Mouse (Mus musculus) midbrain, embryonic 14.5 days (tissue): ENCODE measurements around the gene Ccl5. TPM values are rescaled to one million over a fixed set of nuclear protein-coding genes. Genes with fewer than 3 reads are reported as not detected.

Experiments used
- ATAC-seq: fragments of 200-750 bp; cut with Nextera tagmentation; 2 replicates; pipeline ENCODE4 v1.8.0; 2017; ENCODE audit warnings: moderate number of reproducible peaks, moderate library complexity; ENCODE audit not compliant: low FRiP score, low TSS enrichment
- DNase-seq: peaks from one replicate; pipeline ENCODE4 v3.0.0-alpha.2; 2015
- H3K27ac ChIP-seq: fragments of 300-500 bp; sonication (generic); replicated peaks from 2 replicates; pipeline ENCODE4 v1.5.1; 2014; ENCODE audit warnings: mild to moderate bottlenecking, low read depth, low read length, moderate library complexity
- H3K27me3 ChIP-seq: fragments of 300-500 bp; sonication (generic); 2 replicates; pipeline ENCODE4 v1.6.1; 2014; ENCODE audit warnings: low read length, control low read depth, mixed read lengths; ENCODE audit not compliant: control insufficient read depth, insufficient read depth
- H3K36me3 ChIP-seq: fragments of 300-500 bp; sonication (generic); 2 replicates; pipeline ENCODE4 v1.6.1; 2014; ENCODE audit warnings: low read length, control low read depth; ENCODE audit not compliant: control insufficient read depth, insufficient read depth
- H3K4me1 ChIP-seq: fragments of 300-500 bp; sonication (generic); 2 replicates; pipeline ENCODE4 v1.6.1; 2014; ENCODE audit warnings: mild to moderate bottlenecking, antibody characterized with exemption, low read length, control low read depth; ENCODE audit not compliant: control insufficient read depth, insufficient read depth
- H3K4me2 ChIP-seq: fragments of 300-500 bp; sonication (generic); 2 replicates; pipeline ENCODE4 v1.6.1; 2014; ENCODE audit warnings: mild to moderate bottlenecking, low read length, moderate library complexity
- H3K4me3 ChIP-seq: fragments of 300-500 bp; sonication (generic); replicated peaks from 2 replicates; pipeline ENCODE4 v1.5.1; 2014; ENCODE audit warnings: low read depth, low read length
- H3K9ac ChIP-seq: fragments of 300-500 bp; sonication (generic); replicated peaks from 2 replicates; pipeline ENCODE4 v1.6.1; 2014; ENCODE audit warnings: mild to moderate bottlenecking, low read length, moderate library complexity
- H3K9me3 ChIP-seq: fragments of 300-500 bp; sonication (generic); 2 replicates; pipeline ENCODE4 v1.6.1; 2016; ENCODE audit warnings: low read length, control low read depth, mixed read lengths; ENCODE audit not compliant: control insufficient read depth
- WGBS: fragments of 180-500 bp; shearing (Covaris S2); extraction: QIAGEN DNeasy Blood & Tissue Kit; methylation state at CpG from one replicate; pipeline ENCODE4 v1.1.7; 2014; 5-methylcytosine and 5-hydroxymethylcytosine counted together
- polyA plus RNA-seq: library from polyadenylated mRNA; unstranded; fragments of >200 nt; fragmentation: Nextera tagmentation; extraction: Ambion mirVana; gene quantifications from 2 replicates; pipeline ENCODE4 v1.2.1, GENCODE M21; 2014

The Ccl5 gene
- 1.6 TPM in 1 of 2 replicates, not detected in the other for polyA plus RNA-seq

- 92% methylated on average over 5 of the region's 5 CpGs for WGBS
- Histone ChIP-seq H3K36me3 (no peaks in the 10 kb centered on the region), H3K4me1 (no peaks in the 10 kb centered on the region), H3K4me3 (no peak within 1 kb of the TSS), H3K27ac (no peak within 1 kb of the TSS), H3K9ac (no peak within 1 kb of the TSS), H3K9me3 (no peaks in the 10 kb centered on the region), H3K4me2 (no peak within 1 kb of the TSS), H3K27me3 (no peaks in the 10 kb centered on the region)
- ATAC-seq: no peak
- DNase-seq: no peak
Measured at GRCm38 (mm10) chr11:83530360-83530759, at the start of gene Ccl5. TSS of gene Ccl5 (minus strand) at chr11:83530518.

GRCm38 (mm10) chr11:83578999-83579398, 48.7 kb upstream of the Ccl5 start:
- no peak for ATAC-seq

GRCm38 (mm10) chr11:83578186-83578760, 48.0 kb upstream of the Ccl5 start, which contains the start of gene Ccl9:
TSS of gene Ccl9 (minus strand) at chr11:83578636.
- Histone ChIP-seq H3K4me3 (no peak within 1 kb of the TSS), H3K27me3 (no peaks in the 10 kb centered on the region), H3K4me1 (no peaks in the 10 kb centered on the region), H3K9ac (no peak within 1 kb of the TSS), H3K36me3 (no peaks in the 10 kb centered on the region), H3K4me2 (no peak within 1 kb of the TSS), H3K9me3 (no peaks in the 10 kb centered on the region), H3K27ac (no peak within 1 kb of the TSS)
- DNase-seq (no peak), ATAC-seq (no peak)
- 48% methylated on average over 2 of the region's 2 CpGs for WGBS

More at GRCm38 (mm10) chr11:83578999-83579398, 48.7 kb upstream of the Ccl5 start:
- no peak overlapping the region for H3K9ac ChIP-seq
- no peak overlapping the region for H3K4me3 ChIP-seq
- H3K27me3 ChIP-seq: no peaks in the 10 kb centered on the region
- 86% methylated on average over 3 of the region's 3 CpGs for WGBS
- H3K9me3 ChIP-seq: no peaks in the 10 kb centered on the region
- no peak overlapping the region for H3K27ac ChIP-seq
- no peak for DNase-seq
- H3K4me2 ChIP-seq: no peak overlapping the region
- no peaks in the 10 kb centered on the region for H3K36me3 ChIP-seq
- no peaks in the 10 kb centered on the region for H3K4me1 ChIP-seq

- H3K27ac ChIP-seq: no peak overlapping the region
- no peaks in the 10 kb centered on the region for H3K36me3 ChIP-seq
- 84% methylated on average over 4 of the region's 4 CpGs for WGBS
- no peak overlapping the region for H3K9ac ChIP-seq
- H3K9me3 ChIP-seq: no peaks in the 10 kb centered on the region
- no peak for ATAC-seq
- DNase-seq: no peak
- no peaks in the 10 kb centered on the region for H3K27me3 ChIP-seq
- H3K4me2 ChIP-seq: no peak overlapping the region
- no peaks in the 10 kb centered on the region for H3K4me1 ChIP-seq
- no peak overlapping the region for H3K4me3 ChIP-seq
Measured at GRCm38 (mm10) chr11:83576927-83577555, 46.7 kb upstream of the Ccl5 start.

- WGBS: 71% methylated on average over 9 of the region's 9 CpGs
- DNase-seq: no peak
- Histone ChIP-seq H3K9me3 (no peaks in the 10 kb centered on the region), H3K27ac (no peak overlapping the region), H3K9ac (no peak overlapping the region), H3K36me3 (no peaks in the 10 kb centered on the region), H3K4me3 (no peak overlapping the region), H3K4me1 (no peaks in the 10 kb centered on the region), H3K27me3 (no peaks in the 10 kb centered on the region), H3K4me2 (no peak overlapping the region)
- ATAC-seq: no peak
Measured at GRCm38 (mm10) chr11:83572834-83573233, 42.5 kb upstream of the Ccl5 start.

- no peaks in the 10 kb centered on the region for H3K9me3 ChIP-seq
- DNase-seq: no peak
- H3K27ac ChIP-seq: no peak overlapping the region
- no peaks in the 10 kb centered on the region for H3K4me1 ChIP-seq
- no peak for ATAC-seq
- no peaks in the 10 kb centered on the region for H3K27me3 ChIP-seq
- 92% methylated on average over 8 of the region's 8 CpGs for WGBS
- H3K4me3 ChIP-seq: no peak overlapping the region
- no peak overlapping the region for H3K4me2 ChIP-seq
- no peaks in the 10 kb centered on the region for H3K36me3 ChIP-seq
- H3K9ac ChIP-seq: no peak overlapping the region
Measured at GRCm38 (mm10) chr11:83572223-83572622, 41.9 kb upstream of the Ccl5 start.

GRCm38 (mm10) chr11:83570189-83570588, 39.9 kb upstream of the Ccl5 start:
- Histone ChIP-seq H3K4me3 (no peak overlapping the region), H3K27me3 (no peaks in the 10 kb centered on the region), H3K36me3 (no peaks in the 10 kb centered on the region), H3K9ac (no peak overlapping the region), H3K27ac (no peak overlapping the region), H3K9me3 (no peaks in the 10 kb centered on the region), H3K4me1 (no peaks in the 10 kb centered on the region), H3K4me2 (no peak overlapping the region)
- no peak for DNase-seq
- WGBS: 91% methylated on average over 2 of the region's 2 CpGs
- ATAC-seq: no peak

GRCm38 (mm10) chr11:83569249-83569648, 38.9 kb upstream of the Ccl5 start:
- no peaks in the 10 kb centered on the region for H3K9me3 ChIP-seq
- no peaks in the 10 kb centered on the region for H3K4me1 ChIP-seq
- no peaks in the 10 kb centered on the region for H3K36me3 ChIP-seq
- no peaks in the 10 kb centered on the region for H3K27me3 ChIP-seq
- no peak for DNase-seq
- no peak for ATAC-seq
- no peak overlapping the region for H3K4me3 ChIP-seq
- 92% methylated on average over 7 of the region's 7 CpGs for WGBS
- no peak overlapping the region for H3K4me2 ChIP-seq
- H3K9ac ChIP-seq: no peak overlapping the region
- H3K27ac ChIP-seq: no peak overlapping the region

- Histone ChIP-seq H3K4me1 (no peaks in the 10 kb centered on the region), H3K27ac (no peak overlapping the region), H3K4me2 (no peak overlapping the region), H3K9ac (no peak overlapping the region), H3K9me3 (no peaks in the 10 kb centered on the region), H3K27me3 (no peaks in the 10 kb centered on the region), H3K36me3 (no peaks in the 10 kb centered on the region), H3K4me3 (no peak overlapping the region)
- DNase-seq (no peak), ATAC-seq (no peak)
- 86% methylated on average over 3 of the region's 3 CpGs for WGBS
Measured at GRCm38 (mm10) chr11:83568786-83569185, 38.5 kb upstream of the Ccl5 start.
